Mouse (Mus musculus) C2C12 (cell line): ENCODE measurements around the gene Slmap.

ENCODE experiments used
- CTCF ChIP-seq: IDR thresholded peaks from one replicate; pipeline ENCODE4 v1.5.1; 2011; ENCODE audit not compliant: control insufficient read depth, insufficient read depth, insufficient read length
- MYOG ChIP-seq: IDR thresholded peaks from one replicate; pipeline ENCODE4 v1.6.1; 2011; ENCODE audit not compliant: control insufficient read depth, insufficient read length; ENCODE audit errors: extremely low read depth

GRCm38 (mm10) chr14:26465898-26466297 lies 68.8 kb downstream of the Slmap start:
- TF ChIP-seq MYOG (no peak), CTCF (no peak)
